Mouse (Mus musculus) ES-E14 (cell line): ENCODE results near the gene Pmf1.

Experiments used
- HCFC1 ChIP-seq: IDR thresholded peaks from 2 replicates; pipeline ENCODE4 v1.6.1; 2012; ENCODE audit warnings: low read length, inconsistent platforms, borderline replicate concordance; ENCODE audit not compliant: insufficient read depth
- ZNF384 ChIP-seq: IDR thresholded peaks from 2 replicates; pipeline ENCODE4 v1.6.1; 2012; ENCODE audit warnings: low read depth, low read length, inconsistent platforms

- no peak for TF ChIP-seq HCFC1
- TF ChIP-seq ZNF384 = no peak
Observed at GRCm38 (mm10) chr3:88398666-88399065, 11.5 kb downstream of the Pmf1 start.
